Mouse (Mus musculus) macrophage (primary cell): ENCODE data around the gene Trabd2b. TPM values are rescaled to one million over a fixed set of nuclear protein-coding genes. Genes with fewer than 3 reads are reported as not detected.

ENCODE experiments used
- H3K27ac ChIP-seq: fragments of 350-480 bp; formaldehyde crosslinking; 2 replicates; pipeline ENCODE4 v1.9.0; 2021
- H3K36me3 ChIP-seq: fragments of 350-480 bp; formaldehyde crosslinking; 2 replicates; pipeline ENCODE4 v1.9.0; 2021; ENCODE audit errors: inconsistent target
- H3K4me3 ChIP-seq: fragments of 350-480 bp; formaldehyde crosslinking; 2 replicates; pipeline ENCODE4 v1.9.0; 2021; ENCODE audit errors: inconsistent target
- H3K79me2 ChIP-seq: fragments of 350-480 bp; formaldehyde crosslinking; 2 replicates; pipeline ENCODE4 v1.9.0; 2021; ENCODE audit errors: inconsistent target
- WGBS: methylation state at CpG from one replicate; pipeline ENCODE4 v1.1.7; 2026; ENCODE audit warnings: inconsistent platforms; ENCODE audit not compliant: missing documents; 5-methylcytosine and 5-hydroxymethylcytosine counted together
- polyA plus RNA-seq: library from polyadenylated mRNA; stranded (reverse); fragments of 250-400 nt; gene quantifications from 3 replicates; pipeline ENCODE4 v1.2.4, GENCODE M21; 2018; ENCODE audit warnings: inconsistent platforms

Trabd2b gene
- polyA plus RNA-seq, 1 experiment from 2014 or later, result not detected

- WGBS, result 81% methylated on average over 3 of the region's 3 CpGs
- Histone ChIP-seq H3K36me3 (no peaks in the 10 kb centered on the region), H3K79me2 (no peaks in the 10 kb centered on the region), H3K27ac (no peak overlapping the region), H3K4me3 (no peak overlapping the region)
Observed at GRCm38 (mm10) chr4:114545481-114546200, 139.1 kb downstream of the Trabd2b start.

GRCm38 (mm10) chr4:114547658-114548448, 141.3 kb downstream of the Trabd2b start:
- no peaks in the 10 kb centered on the region for H3K79me2 ChIP-seq
- H3K36me3 ChIP-seq, result no peaks in the 10 kb centered on the region
- 48% methylated on average over 8 of the region's 8 CpGs for WGBS
- no peak overlapping the region for H3K4me3 ChIP-seq
- H3K27ac ChIP-seq, result no peak overlapping the region

DNA sequence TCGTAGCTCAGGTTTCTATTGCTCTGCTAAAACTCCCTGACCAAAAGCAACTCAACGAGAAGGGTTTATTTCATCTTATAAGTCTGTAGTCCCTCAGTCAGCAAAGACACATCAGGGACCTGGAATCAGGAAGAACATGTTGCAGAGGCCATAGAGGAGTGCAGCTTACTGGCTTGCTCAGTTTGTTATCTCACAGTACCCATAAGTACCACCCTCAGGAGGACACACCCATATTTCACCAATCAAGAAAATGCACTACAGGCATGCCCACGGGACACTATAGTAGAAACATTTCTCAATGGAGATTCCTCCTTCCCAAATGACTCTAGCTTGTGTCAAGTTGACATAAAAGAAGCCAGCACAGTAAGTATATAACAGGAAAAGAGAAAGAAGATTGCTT, 143.0 kb downstream of the Trabd2b start:
- Histone ChIP-seq H3K4me3 (no peak overlapping the region), H3K36me3 (no peaks in the 10 kb centered on the region), H3K79me2 (no peaks in the 10 kb centered on the region), H3K27ac (no peak overlapping the region)
- WGBS, result 92% methylated on average over 3 of the region's 3 CpGs

- H3K79me2 ChIP-seq, result no peaks in the 10 kb centered on the region
- WGBS, result 94% methylated on average over 11 of the region's 11 CpGs
- H3K36me3 ChIP-seq, result no peaks in the 10 kb centered on the region
- no peak overlapping the region for H3K27ac ChIP-seq
- H3K4me3 ChIP-seq, result no peak overlapping the region
Observed at GRCm38 (mm10) chr4:114550471-114551156, 144.1 kb downstream of the Trabd2b start.

DNA sequence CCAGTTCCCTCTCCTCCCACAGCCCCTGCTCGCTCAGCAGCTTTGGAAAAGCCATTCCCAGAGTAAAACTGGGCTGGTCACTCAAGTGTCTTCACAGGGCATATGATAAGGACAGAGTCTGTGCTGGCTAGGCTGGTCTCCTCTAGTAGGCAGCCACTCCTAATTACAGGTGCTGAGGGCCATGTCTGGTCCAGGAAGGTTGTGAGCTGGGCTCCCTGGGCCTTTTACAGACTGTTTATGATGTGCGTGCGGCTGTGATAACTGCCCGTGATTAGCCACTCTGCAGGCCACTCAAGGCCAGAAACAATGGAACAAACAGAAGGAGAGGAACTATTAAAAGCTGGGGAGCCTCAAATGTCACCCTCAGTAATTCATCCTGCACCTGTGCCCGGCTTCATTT, 150.4 kb downstream of the Trabd2b start:
- Histone ChIP-seq H3K27ac (no peak overlapping the region), H3K4me3 (no peak overlapping the region), H3K79me2 (no peaks in the 10 kb centered on the region), H3K36me3 (no peaks in the 10 kb centered on the region)
- 85% methylated on average over 5 of the region's 5 CpGs for WGBS

GRCm38 (mm10) chr4:114557731-114558130, 151.2 kb downstream of the Trabd2b start:
- Histone ChIP-seq H3K79me2 (no peaks in the 10 kb centered on the region), H3K27ac (no peak overlapping the region), H3K36me3 (no peaks in the 10 kb centered on the region), H3K4me3 (no peak overlapping the region)
- 80% methylated on average over 6 of the region's 6 CpGs for WGBS

- 78% methylated on average over 3 of the region's 3 CpGs for WGBS
- H3K79me2 ChIP-seq, result no peaks in the 10 kb centered on the region
- H3K36me3 ChIP-seq, result no peaks in the 10 kb centered on the region
- no peak overlapping the region for H3K27ac ChIP-seq
- H3K4me3 ChIP-seq, result no peak overlapping the region
Observed at GRCm38 (mm10) chr4:114558487-114558886, 152.0 kb downstream of the Trabd2b start.

DNA sequence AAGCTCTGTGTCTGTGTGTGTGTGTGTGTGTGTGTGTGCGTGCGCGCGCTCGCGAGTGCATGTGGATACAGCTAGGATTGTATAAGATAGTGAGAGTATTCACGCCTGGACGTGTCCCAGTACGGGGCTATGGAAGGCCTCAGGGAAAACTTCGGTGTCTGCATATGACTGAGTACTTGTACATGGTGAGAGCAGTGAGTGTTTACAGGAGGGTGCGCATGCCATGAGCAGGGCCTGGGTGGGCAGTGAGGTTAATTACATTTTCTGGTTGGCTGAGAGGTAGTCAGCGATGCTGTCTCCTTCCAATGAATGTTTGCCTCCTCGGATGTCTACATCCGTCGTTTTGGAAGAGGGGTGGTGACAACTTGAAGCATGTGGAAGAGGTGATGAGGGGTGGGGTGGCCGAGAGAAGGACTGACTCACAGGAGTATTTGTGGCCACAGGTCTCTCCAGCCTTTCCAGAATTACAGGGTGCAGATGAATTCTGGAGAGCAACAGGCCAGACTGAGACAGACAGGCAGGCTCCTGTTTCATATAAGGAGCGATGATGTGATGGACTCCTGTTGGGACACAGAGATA, 154.2 kb downstream of the Trabd2b start:
- no peak overlapping the region for H3K4me3 ChIP-seq
- H3K79me2 ChIP-seq, result no peaks in the 10 kb centered on the region
- 95% methylated on average over 17 of the region's 17 CpGs for WGBS
- H3K36me3 ChIP-seq, result no peaks in the 10 kb centered on the region
- no peak overlapping the region for H3K27ac ChIP-seq

GRCm38 (mm10) chr4:114564131-114564695, 157.7 kb downstream of the Trabd2b start:
- 83% methylated on average over 5 of the region's 5 CpGs for WGBS
- H3K79me2 ChIP-seq, result no peaks in the 10 kb centered on the region
- H3K27ac ChIP-seq, result no peak overlapping the region
- no peaks in the 10 kb centered on the region for H3K36me3 ChIP-seq
- H3K4me3 ChIP-seq, result no peak overlapping the region

DNA sequence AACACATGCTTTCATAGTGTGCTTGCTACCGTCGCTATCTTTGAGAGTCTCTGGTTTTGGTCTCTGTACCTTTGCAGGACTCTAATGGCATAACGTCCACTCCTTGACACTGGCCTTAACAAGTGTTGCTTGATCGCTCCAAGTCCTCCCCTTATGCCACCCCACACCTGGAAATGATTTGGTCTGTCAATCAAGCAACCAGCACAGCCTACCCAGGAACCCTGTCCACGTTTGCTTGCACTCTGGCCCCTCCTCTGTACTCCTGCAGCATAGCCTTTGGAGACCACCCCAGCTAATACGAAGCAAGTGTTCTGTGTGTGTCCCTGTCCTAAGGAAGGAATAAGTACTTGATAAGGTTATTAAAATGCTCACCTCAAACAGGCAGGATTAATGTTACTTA, 161.1 kb downstream of the Trabd2b start:
- H3K4me3 ChIP-seq, result no peak overlapping the region
- H3K27ac ChIP-seq, result no peak overlapping the region
- 48% methylated on average over 6 of the region's 6 CpGs for WGBS
- H3K36me3 ChIP-seq, result no peaks in the 10 kb centered on the region
- H3K79me2 ChIP-seq, result no peaks in the 10 kb centered on the region

DNA sequence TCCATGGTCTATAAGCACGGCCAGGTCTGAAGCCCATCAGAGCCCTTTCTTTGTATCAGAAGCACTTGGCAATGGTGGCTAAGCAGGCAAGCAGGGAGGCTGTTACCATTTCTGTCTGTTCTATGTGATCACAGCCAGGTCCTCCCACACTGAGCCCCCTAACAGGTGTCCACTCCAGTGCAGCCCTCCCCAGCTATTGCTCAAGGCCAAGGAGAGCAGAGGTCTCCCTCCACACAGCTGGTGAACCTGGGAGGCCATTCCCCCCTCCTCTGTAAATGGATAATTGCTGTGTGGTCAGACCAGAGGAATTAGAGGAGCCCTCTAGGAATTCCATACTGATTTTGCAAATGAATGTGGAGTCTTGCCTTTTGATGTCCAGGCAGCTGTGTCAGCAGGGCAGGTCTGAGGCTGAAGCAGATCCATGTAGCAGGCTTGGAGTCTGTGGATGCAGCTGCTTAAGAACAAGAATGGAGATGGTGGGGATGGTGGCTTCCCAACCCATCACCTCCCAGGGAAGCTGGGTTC, 161.6 kb downstream of the Trabd2b start:
- no peaks in the 10 kb centered on the region for H3K79me2 ChIP-seq
- WGBS, result 92% methylated on average over 1 of the region's 1 CpGs
- no peak overlapping the region for H3K27ac ChIP-seq
- no peaks in the 10 kb centered on the region for H3K36me3 ChIP-seq
- no peak overlapping the region for H3K4me3 ChIP-seq

DNA sequence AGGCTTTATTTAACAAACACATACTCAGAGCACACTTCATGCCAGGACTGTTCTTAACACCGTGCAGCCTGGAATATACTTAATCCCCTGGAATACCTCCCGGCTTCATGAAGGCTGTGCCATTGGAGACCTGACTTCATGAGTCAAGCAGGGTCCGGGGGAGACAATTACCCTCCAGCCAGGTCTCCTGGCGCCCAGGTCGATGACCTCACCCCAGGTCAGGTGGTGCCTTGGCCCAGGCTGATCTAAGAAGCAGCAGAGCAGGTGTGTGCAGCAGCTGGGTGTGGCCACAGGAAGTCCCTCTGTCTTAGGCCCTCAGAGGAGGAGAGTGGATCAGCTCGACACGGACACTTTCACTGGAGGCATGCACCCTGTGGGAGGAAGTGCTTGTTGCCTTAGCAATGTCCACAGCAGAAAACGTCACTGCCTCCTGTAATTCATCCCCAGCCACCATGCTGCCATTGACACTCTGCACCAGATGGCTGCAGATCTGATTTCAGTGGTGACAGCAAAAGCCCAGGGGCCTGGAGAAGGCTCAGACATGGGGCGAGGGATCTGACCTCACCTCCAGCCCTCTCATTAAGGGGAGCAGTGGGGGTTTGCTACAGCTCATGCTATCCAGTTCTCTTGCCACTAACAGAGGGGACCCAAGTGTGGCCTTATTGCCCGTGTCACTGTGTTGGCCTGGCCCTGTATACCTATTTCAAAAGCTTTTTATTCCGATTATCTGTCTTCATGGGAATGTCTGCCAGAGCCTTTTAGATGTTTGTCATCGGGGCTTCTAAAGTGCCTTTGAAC, 171.8 kb downstream of the Trabd2b start:
- 67% methylated on average over 12 of the region's 12 CpGs for WGBS
- H3K79me2 ChIP-seq, result no peaks in the 10 kb centered on the region
- H3K4me3 ChIP-seq, result no peak overlapping the region
- H3K36me3 ChIP-seq, result no peaks in the 10 kb centered on the region
- H3K27ac ChIP-seq, result no peak overlapping the region

DNA sequence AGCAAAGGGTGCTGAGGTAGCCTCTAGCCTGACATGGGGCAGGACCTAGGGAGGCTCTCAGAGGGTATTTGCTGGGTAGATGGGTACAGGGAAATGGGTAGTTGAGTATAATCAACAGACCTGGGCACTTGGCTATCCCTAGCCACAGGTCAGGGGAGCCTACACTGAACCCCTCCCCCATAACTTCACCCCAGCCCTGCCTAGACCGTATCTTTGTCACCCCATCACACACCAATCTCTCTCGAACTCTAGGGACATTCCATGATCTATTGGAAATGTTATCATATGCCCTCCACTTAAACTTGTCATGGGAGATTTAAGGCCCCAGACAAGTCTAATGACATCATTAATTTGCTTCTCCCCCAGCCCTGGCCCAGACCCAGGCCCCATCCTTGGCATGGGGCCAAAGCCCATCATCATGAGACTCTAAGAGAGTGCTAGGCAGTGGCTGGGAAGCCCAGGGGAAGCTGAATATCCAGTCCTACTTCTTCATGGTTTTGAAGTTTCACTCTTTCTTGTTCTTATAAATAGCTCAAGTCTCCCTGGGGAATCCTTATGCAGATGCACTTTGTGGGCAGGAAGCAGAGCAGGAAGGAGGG, 177.1 kb downstream of the Trabd2b start:
- no peaks in the 10 kb centered on the region for H3K36me3 ChIP-seq
- H3K79me2 ChIP-seq, result no peaks in the 10 kb centered on the region
- H3K27ac ChIP-seq, result no peak overlapping the region
- no peak overlapping the region for H3K4me3 ChIP-seq
- WGBS, result 95% methylated on average over 2 of the region's 2 CpGs
